Mouse (Mus musculus) intestine, postnatal 0 days (tissue): Measurements from ENCODE around the gene Pdzd8. TPM values are rescaled to one million over a fixed set of nuclear protein-coding genes. Genes with fewer than 3 reads are reported as not detected.

ENCODE experiments used
- ATAC-seq: fragments of 200-750 bp; cut with Nextera tagmentation; 2 replicates; pipeline ENCODE4 v1.8.0; 2017; ENCODE audit warnings: mild to moderate bottlenecking, moderate TSS enrichment, moderate library complexity
- H3K27ac ChIP-seq: fragments of 300-500 bp; sonication (generic); 2 replicates; pipeline ENCODE4 v1.5.1; 2014; ENCODE audit warnings: mild to moderate bottlenecking, low read depth, low read length, moderate library complexity
- H3K27me3 ChIP-seq: fragments of 300-500 bp; sonication (generic); replicated peaks from 2 replicates; pipeline ENCODE4 v1.6.1; 2014; ENCODE audit warnings: low read length, mixed read lengths; ENCODE audit not compliant: control insufficient read depth, insufficient read depth
- H3K36me3 ChIP-seq: fragments of 300-500 bp; sonication (generic); 2 replicates; pipeline ENCODE4 v1.6.1; 2014; ENCODE audit warnings: mild to moderate bottlenecking, moderate library complexity; ENCODE audit not compliant: control insufficient read depth, insufficient read depth
- H3K4me1 ChIP-seq: fragments of 300-500 bp; sonication (generic); replicated peaks from 2 replicates; pipeline ENCODE4 v1.6.1; 2014; ENCODE audit warnings: antibody characterized with exemption, low read length, mixed read lengths; ENCODE audit not compliant: control insufficient read depth, insufficient read depth
- H3K4me2 ChIP-seq: fragments of 300-500 bp; sonication (generic); replicated peaks from 2 replicates; pipeline ENCODE4 v1.6.1; 2014; ENCODE audit warnings: low read depth, mild to moderate bottlenecking, moderate library complexity
- H3K4me3 ChIP-seq: fragments of 300-500 bp; sonication (generic); 2 replicates; pipeline ENCODE4 v1.5.1; 2014; ENCODE audit warnings: low read depth, low read length
- H3K9ac ChIP-seq: fragments of 300-500 bp; sonication (generic); 2 replicates; pipeline ENCODE4 v1.6.1; 2014; ENCODE audit warnings: mild to moderate bottlenecking, low read depth, low read length
- H3K9me3 ChIP-seq: fragments of 300-500 bp; sonication (generic); 2 replicates; pipeline ENCODE4 v1.6.1; 2016; ENCODE audit warnings: mixed run types; ENCODE audit not compliant: control insufficient read depth
- CTCF ChIP-seq: sonication (generic); IDR thresholded peaks from 2 replicates; pipeline ENCODE4 v1.5.1; 2016; ENCODE audit warnings: low read depth, mild to moderate bottlenecking, control low read depth, antibody characterized with exemption, moderate library complexity
- WGBS: fragments of 180-500 bp; shearing (Covaris S2); extraction: QIAGEN DNeasy Blood & Tissue Kit; methylation state at CpG from one replicate; pipeline ENCODE4 v1.1.7; 2014; 5-methylcytosine and 5-hydroxymethylcytosine counted together
- polyA plus RNA-seq: library from polyadenylated mRNA; unstranded; fragments of >200 nt; fragmentation: Nextera tagmentation; extraction: Ambion mirVana; gene quantifications from 2 replicates; pipeline ENCODE4 v1.2.1, GENCODE M21; 2015

Pdzd8 gene
- polyA plus RNA-seq, 1 experiment from 2014 or later: 6.1 TPM

DNA sequence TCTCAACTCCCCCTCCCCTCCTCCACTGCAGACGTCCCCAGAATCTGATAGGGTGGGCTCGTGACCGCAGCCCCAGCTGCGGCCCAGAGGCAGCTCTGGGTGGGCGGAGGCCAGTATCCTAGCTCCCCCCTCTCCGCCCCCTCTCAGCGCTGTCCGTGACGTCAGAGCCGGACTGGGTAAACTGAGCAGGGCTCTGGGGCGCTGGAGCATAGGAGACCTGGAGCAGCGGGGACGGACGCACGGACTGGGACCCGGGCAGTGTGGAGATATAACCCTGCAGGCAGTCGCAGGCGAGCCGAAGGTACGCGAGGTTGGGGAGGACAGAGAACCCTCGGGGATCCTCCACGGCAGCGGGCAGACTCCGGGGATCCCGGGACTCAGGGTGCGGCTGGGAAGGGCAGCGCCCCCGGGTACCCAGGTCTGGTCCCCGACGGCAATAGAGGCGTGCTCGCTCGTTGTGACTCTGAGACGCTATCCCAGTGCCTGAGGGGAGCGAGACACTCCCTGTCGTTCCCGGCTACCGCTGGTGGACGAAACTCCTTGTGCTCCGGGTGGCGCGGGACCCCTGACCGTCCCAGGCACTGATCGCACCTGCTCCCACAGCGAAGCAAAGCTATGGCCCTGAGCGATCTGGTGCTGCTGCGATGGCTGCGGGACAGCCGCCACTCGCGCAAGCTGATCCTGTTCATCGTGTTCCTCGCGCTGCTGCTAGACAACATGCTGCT lies 84.7 kb downstream of the Pdzd8 start, which contains the start of gene Slc18a2:
TSS of gene Slc18a2 (plus strand) at position 179 of the 725 bp plus-strand sequence.
- TF ChIP-seq CTCF: no peak
- 1% methylated on average over 54 of the region's 55 CpGs for WGBS

DNA sequence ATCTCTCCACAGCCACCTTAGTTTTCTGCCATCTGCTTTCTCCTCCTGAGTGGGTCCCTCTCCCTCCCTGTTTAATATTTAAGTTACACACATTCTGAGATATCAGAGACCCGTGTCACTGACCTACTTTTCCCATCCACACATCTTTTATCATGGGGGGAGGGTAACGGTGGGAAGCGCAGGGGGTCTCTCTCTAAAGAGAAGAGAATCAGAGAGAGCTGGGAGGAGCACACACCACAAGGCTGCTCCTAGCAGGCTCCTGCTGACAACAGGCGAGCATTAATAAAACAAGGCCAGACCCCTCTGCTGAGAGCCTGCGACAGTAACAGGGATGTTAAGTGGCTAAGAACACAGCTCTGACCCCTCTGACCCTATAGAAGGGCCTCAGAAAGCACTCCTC lies 85.9 kb downstream of the Pdzd8 start:
- no peak for ATAC-seq
- Histone ChIP-seq H3K4me3 (no peak overlapping the region), H3K4me1 (no peaks in the 10 kb centered on the region), H3K27me3 (peaks cover 12% of the 10 kb centered on the region), H3K36me3 (no peaks in the 10 kb centered on the region), H3K9ac (no peak overlapping the region), H3K9me3 (peaks cover 5% of the 10 kb centered on the region; the same call in 1 of the 2 replicates), H3K27ac (no peak overlapping the region), H3K4me2 (no peak overlapping the region)
- TF ChIP-seq CTCF: no peak
- WGBS: 58% methylated on average over 5 of the region's 5 CpGs

More for the DNA sequence above, 84.7 kb downstream of the Pdzd8 start, which contains the start of gene Slc18a2:
- no peak within 1 kb of the TSS; the same call in 1 of the 2 replicates for H3K9ac ChIP-seq
- H3K4me2 ChIP-seq: peak within 1 kb of the TSS; percentile 69
- peak within 1 kb of the TSS; percentile 32 for H3K4me3 ChIP-seq
- no peak within 1 kb of the TSS for H3K27ac ChIP-seq
- no peaks in the 10 kb centered on the region for H3K4me1 ChIP-seq
- H3K27me3 ChIP-seq: peaks cover 12% of the 10 kb centered on the region
- H3K9me3 ChIP-seq: peaks cover 5% of the 10 kb centered on the region; the same call in 1 of the 2 replicates
- no peak for ATAC-seq
- no peaks in the 10 kb centered on the region for H3K36me3 ChIP-seq

DNA sequence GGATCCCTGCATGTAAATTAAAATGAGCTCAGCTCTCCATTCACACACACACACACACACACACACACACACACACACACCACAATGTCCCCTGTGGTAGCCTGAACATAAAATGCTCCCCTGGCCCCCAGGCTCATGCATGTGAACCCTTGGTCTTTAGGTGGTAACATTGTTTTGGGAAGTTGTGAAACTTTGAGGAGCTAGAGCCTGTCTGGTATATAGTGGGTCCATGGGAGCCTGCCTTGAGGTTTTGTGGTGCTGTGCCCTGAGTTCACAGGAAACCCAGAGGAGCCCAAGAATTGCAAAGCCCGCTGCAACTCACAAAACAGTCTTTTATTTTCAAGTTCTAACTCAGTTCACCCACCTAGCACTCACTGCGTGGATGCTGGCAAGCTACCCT lies 92.9 kb downstream of the Pdzd8 start:
- Histone ChIP-seq H3K36me3 (no peaks in the 10 kb centered on the region), H3K27me3 (no peaks in the 10 kb centered on the region), H3K4me1 (no peaks in the 10 kb centered on the region), H3K9me3 (peaks cover 5% of the 10 kb centered on the region; the same call in 1 of the 2 replicates), H3K4me2 (no peak overlapping the region), H3K9ac (no peak overlapping the region), H3K27ac (no peak overlapping the region), H3K4me3 (no peak overlapping the region)
- WGBS: 66% methylated on average over 2 of the region's 2 CpGs
- no peak for ATAC-seq
- no peak for TF ChIP-seq CTCF

DNA sequence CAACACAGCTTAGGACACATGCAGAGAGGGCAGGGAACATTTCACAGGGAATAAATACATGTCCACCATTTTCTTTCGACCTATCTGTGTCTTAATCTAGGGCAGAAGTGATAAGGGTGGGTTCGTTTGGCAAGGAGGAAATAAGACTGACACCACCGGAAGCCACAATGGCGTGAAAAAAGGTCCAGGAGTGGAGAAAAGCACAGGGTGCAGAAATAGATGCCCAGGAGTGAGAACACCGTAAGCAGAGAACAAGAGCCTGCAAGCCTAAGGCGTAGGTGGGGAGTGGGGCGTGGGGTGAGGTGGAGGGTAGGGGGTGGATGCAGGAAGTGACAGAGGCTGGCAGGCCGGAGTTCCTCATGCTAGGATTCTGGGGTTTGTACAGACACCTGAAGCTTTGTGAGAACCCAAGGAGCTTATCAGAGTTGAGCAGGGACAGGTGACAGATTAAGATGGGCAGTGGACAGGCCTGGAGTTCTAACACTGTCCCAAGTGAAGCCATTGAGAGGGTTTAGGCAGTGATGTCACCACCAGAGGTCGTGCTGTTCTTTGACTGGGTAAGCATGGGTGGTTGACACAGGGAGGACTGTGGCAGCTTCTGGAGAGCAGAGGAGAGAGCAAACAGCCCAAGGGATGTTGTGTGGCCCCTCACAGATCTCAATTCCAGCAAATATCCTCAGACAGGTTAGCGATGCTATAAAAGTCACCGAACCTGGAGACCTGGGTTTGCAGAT lies 96.9 kb downstream of the Pdzd8 start:
- H3K4me1 ChIP-seq: no peaks in the 10 kb centered on the region
- H3K4me3 ChIP-seq: no peak overlapping the region
- H3K9ac ChIP-seq: no peak overlapping the region
- no peak overlapping the region for H3K4me2 ChIP-seq
- no peaks in the 10 kb centered on the region for H3K9me3 ChIP-seq
- H3K27me3 ChIP-seq: no peaks in the 10 kb centered on the region
- no peaks in the 10 kb centered on the region for H3K36me3 ChIP-seq
- WGBS: 71% methylated on average over 11 of the region's 11 CpGs
- no peak overlapping the region for H3K27ac ChIP-seq
- TF ChIP-seq CTCF: peak; percentile 43
- no peak for ATAC-seq

DNA sequence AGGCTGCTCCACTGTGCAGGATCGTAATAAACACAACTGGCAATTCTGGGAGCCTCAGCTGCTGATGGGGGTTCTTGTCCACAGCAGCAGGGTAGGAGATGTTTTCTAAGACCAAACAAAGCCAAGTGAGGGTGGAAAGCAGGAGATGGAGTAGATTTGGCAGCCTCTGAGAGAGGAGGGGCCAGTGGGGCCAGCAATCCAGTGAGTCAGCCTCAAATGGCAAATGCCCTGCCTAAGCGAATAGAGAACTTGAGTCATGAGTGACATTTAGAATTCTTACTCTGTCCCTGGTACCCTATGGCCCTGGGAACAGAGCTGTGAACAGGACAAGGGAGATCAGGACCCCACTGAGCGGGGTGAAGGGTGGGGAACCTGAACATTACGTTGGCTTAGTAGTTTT lies 97.4 kb downstream of the Pdzd8 start:
- H3K9me3 ChIP-seq: no peaks in the 10 kb centered on the region
- no peaks in the 10 kb centered on the region for H3K4me1 ChIP-seq
- ATAC-seq: no peak
- no peak overlapping the region for H3K27ac ChIP-seq
- no peaks in the 10 kb centered on the region for H3K36me3 ChIP-seq
- no peak overlapping the region for H3K4me2 ChIP-seq
- 89% methylated on average over 4 of the region's 4 CpGs for WGBS
- no peak overlapping the region for H3K4me3 ChIP-seq
- no peaks in the 10 kb centered on the region for H3K27me3 ChIP-seq
- no peak overlapping the region for H3K9ac ChIP-seq
- no peak for TF ChIP-seq CTCF

Other genes starting within 250 kb of the Pdzd8 start
- gene Vax1, start 175.7 kb downstream of the Pdzd8 start, polyA plus RNA-seq: not detected in 2 replicates
- not detected in 2 replicates for gene Kcnk18, start 126.6 kb downstream of the Pdzd8 start, polyA plus RNA-seq
- gene Slc18a2, start 84.9 kb downstream of the Pdzd8 start, polyA plus RNA-seq: 3.3 and 4.3 TPM in 2 replicates
- gene Rps12-ps3, start 23.5 kb downstream of the Pdzd8 start, polyA plus RNA-seq: 20.0 and 27.4 TPM in 2 replicates
- not detected in 2 replicates for gene Emx2, start 112.6 kb upstream of the Pdzd8 start, polyA plus RNA-seq